22 mouse cellular contexts compared by ENCODE assay signal in the genomic region with DNA sequence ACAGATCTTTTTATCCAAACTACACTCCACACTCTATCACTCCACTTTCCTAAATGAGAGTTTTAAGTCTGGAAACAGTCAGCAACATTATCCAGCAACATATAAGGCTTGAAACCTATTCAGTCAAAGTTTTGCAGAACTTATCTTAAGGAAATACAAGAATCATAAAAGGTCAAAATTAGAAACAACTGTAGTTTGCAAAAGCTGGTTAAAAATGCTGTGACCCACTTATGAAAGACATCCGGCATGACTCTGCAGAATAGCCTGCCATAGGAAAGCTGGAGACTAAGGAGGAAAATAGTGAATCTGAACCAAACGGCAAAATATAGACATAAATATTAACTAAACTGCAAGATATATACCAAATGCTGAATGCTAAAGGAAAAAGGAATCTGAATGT.
DNase-seq lines count a peak whose midpoint lies in the region; ATAC-seq lines count a peak whose summit lies in the region.
"Had no signal": no experiment of that assay in that cellular context is flagged by ENCODE, and none has a peak within 500 bp of the region (broad histone marks: within the 10 kb centered on the region; RNA-seq: fewer than 3 reads in every experiment).

No protein-coding gene starts in this region.

- DNase-seq in kidney, postnatal 25 days = no peak
- no peak for DNase-seq in lung, postnatal 14 days
- no peak for DNase-seq in heart, postnatal 36 days
- DNase-seq: adrenal gland, adult 2 months; cerebellum, adult 11-12 months; cerebellum, postnatal 10 days; forebrain, postnatal 0 days; kidney, adult 2 months; liver; liver, postnatal 0 days; thymus, adult 2 months; thymus, postnatal 4 days had no signal

- H3K4me3 ChIP-seq in kidney, embryonic 15.5 days (replicated peaks) = no peak overlapping the region
- no peak overlapping the region for H3K4me3 ChIP-seq in lung, embryonic 15.5 days
- no peak overlapping the region for H3K4me3 ChIP-seq in macrophage (ENCODE audit: inconsistent target)
- no peak overlapping the region for H3K4me3 ChIP-seq in stomach, embryonic 15.5 days (replicated peaks)
- H3K4me3 ChIP-seq: heart, embryonic 10.5 days; hindbrain, embryonic 10.5 days; layer of hippocampus, adult 2 months; limb, embryonic 10.5 days; midbrain, embryonic 15.5 days had no signal

- WGBS in kidney, embryonic 15.5 days = 72% methylated on average over 2 of the region's 2 CpGs
- 67% methylated on average over 2 of the region's 2 CpGs for WGBS in lung, embryonic 15.5 days
- WGBS in macrophage (ENCODE audit: missing documents) = 58% methylated on average over 2 of the region's 2 CpGs
- WGBS in stomach, embryonic 15.5 days = 70% methylated on average over 2 of the region's 2 CpGs

- H3K36me3 ChIP-seq in kidney, embryonic 15.5 days = no peaks in the 10 kb centered on the region
- no peaks in the 10 kb centered on the region for H3K36me3 ChIP-seq in lung, embryonic 15.5 days
- no peaks in the 10 kb centered on the region for H3K36me3 ChIP-seq in macrophage (ENCODE audit: inconsistent target)
- no peaks in the 10 kb centered on the region for H3K36me3 ChIP-seq in stomach, embryonic 15.5 days
- H3K36me3 ChIP-seq: heart, embryonic 10.5 days; hindbrain, embryonic 10.5 days; limb, embryonic 10.5 days; midbrain, embryonic 15.5 days had no signal

- H3K4me1 ChIP-seq in kidney, embryonic 15.5 days = 0 out of 2 replicates have a peak, but pooled peaks cover 4% of the 10 kb centered on the region
- peaks cover 21% of the 10 kb centered on the region for H3K4me1 ChIP-seq in lung, embryonic 15.5 days
- 0 out of 2 replicates have a peak, but pooled peaks cover 4% of the 10 kb centered on the region for H3K4me1 ChIP-seq in stomach, embryonic 15.5 days
- H3K4me1 ChIP-seq: heart, embryonic 10.5 days had no signal

- no peaks in the 10 kb centered on the region for H3K27me3 ChIP-seq in kidney, embryonic 15.5 days
- H3K27me3 ChIP-seq in lung, embryonic 15.5 days = no peaks in the 10 kb centered on the region
- no peaks in the 10 kb centered on the region for H3K27me3 ChIP-seq in stomach, embryonic 15.5 days (replicated peaks)
- H3K27me3 ChIP-seq: midbrain, embryonic 15.5 days had no signal

- intact Hi-C loops in heart, postnatal 36 days (cut with DNase I) = loop anchor here (5.0 kb wide), 1 partner anchor 76 kb away; no protein-coding TSS in a partner anchor

- ATAC-seq in kidney, embryonic 15.5 days (replicated peaks; ENCODE audit: low FRiP score) = no peak
- ATAC-seq in lung, embryonic 15.5 days (ENCODE audit: borderline replicate concordance, extremely low read depth, low FRiP score, low TSS enrichment) = no peak
- no peak for ATAC-seq in stomach, embryonic 15.5 days (ENCODE audit: insufficient read depth, low FRiP score, low read depth)
- ATAC-seq: forebrain, postnatal 0 days; hindbrain, embryonic 16.5 days; liver, postnatal 0 days; midbrain, embryonic 15.5 days had no signal

- H3K79me2 ChIP-seq in macrophage (ENCODE audit: inconsistent target) = no peaks in the 10 kb centered on the region

- H3K27ac ChIP-seq in kidney, embryonic 15.5 days = peak overlapping the region; percentile 86
- peak overlapping the region; percentile 94 for H3K27ac ChIP-seq in lung, embryonic 15.5 days
- H3K27ac ChIP-seq in macrophage = peak overlapping the region; percentile 29
- H3K27ac ChIP-seq in stomach, embryonic 15.5 days = peak overlapping the region; percentile 74; the same call in 1 of the 2 replicates
- H3K27ac ChIP-seq: heart, embryonic 10.5 days; hindbrain, embryonic 10.5 days; limb, embryonic 10.5 days; midbrain, embryonic 15.5 days had no signal

- no peak overlapping the region for H3K9ac ChIP-seq in kidney, embryonic 15.5 days
- no peak overlapping the region for H3K9ac ChIP-seq in lung, embryonic 15.5 days
- H3K9ac ChIP-seq in stomach, embryonic 15.5 days = no peak overlapping the region
- H3K9ac ChIP-seq: forebrain, postnatal 0 days; liver, postnatal 0 days; midbrain, embryonic 15.5 days had no signal

- H3K4me2 ChIP-seq in kidney, embryonic 15.5 days = no peak overlapping the region
- H3K4me2 ChIP-seq in lung, embryonic 15.5 days = no peak overlapping the region
- no peak overlapping the region for H3K4me2 ChIP-seq in stomach, embryonic 15.5 days
- H3K4me2 ChIP-seq: midbrain, embryonic 15.5 days had no signal

- no peaks in the 10 kb centered on the region for H3K9me3 ChIP-seq in kidney, embryonic 15.5 days (replicated peaks)
- no peaks in the 10 kb centered on the region for H3K9me3 ChIP-seq in lung, embryonic 15.5 days
- no peaks in the 10 kb centered on the region for H3K9me3 ChIP-seq in stomach, embryonic 15.5 days
- H3K9me3 ChIP-seq: heart, embryonic 10.5 days; hindbrain, embryonic 10.5 days; limb, embryonic 10.5 days; midbrain, embryonic 15.5 days had no signal

Comparison
In these comparisons a context has a peak if more than half of its experiments do, and no peak if none do; other contexts are left out.
1. H3K27ac ChIP-seq: peak in every context shown above with its lines; median percentile 94 in lung, embryonic 15.5 days; 86 in kidney, embryonic 15.5 days; 74 in stomach, embryonic 15.5 days; 29 in macrophage.